Mouse (Mus musculus): ENCODE measurements at regions not wholly inside any gene's neighbourhood (a gene's known extent, or its start where the extent isn't known, plus 50 kb on each side); places are given as distances from the start of the nearest gene placed in this dataset.

DNA sequence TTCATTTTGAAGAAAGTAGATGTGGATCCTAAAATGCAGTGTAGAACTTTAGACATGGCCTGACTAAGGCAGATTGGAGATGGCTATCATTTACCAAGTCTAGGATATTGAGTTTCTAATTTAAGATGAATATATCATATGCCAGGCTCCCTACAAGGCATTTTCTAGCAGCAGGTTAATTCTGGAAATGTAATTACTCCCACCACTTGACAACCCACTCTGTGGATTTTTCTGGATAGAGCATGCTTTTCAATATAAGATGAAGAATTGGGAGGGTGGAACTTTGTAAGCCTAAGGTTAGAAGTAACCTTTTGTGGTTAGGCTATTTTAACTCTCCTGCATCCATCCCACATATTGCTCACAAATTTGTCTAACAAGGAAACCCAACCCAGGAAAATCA, 178.4 kb upstream of the Pappa start:
- Histone ChIP-seq H3K9ac (replicated peaks; ENCODE audit: low read depth, low read length) (no peak overlapping the region), H3K27ac (ENCODE audit: low read depth) (no peak overlapping the region), H3K9me3 (replicated peaks; ENCODE audit: control insufficient read depth, low read length) (no peaks in the 10 kb centered on the region), H3K27me3 (ENCODE audit: control insufficient read depth, insufficient read depth, low read length) (no peaks in the 10 kb centered on the region), H3K4me1 (ENCODE audit: control insufficient read depth, insufficient read depth) (no peaks in the 10 kb centered on the region), H3K4me3 (ENCODE audit: low read depth, low read length) (no peak overlapping the region), H3K4me2 (ENCODE audit: low read depth, low read length) (no peak overlapping the region), H3K36me3 (replicated peaks; ENCODE audit: control insufficient read depth, insufficient read depth, low read length) (no peaks in the 10 kb centered on the region)
- no peak for DNase-seq (ENCODE audit: low spot score)
- TF ChIP-seq EP300 (IDR thresholded peaks at IDR 0.05; ENCODE audit: low read depth) = no peak
- TF ChIP-seq CTCF (IDR thresholded peaks at IDR 0.05; ENCODE audit: low read depth) = no peak
- ATAC-seq (ENCODE audit: insufficient read depth, low read depth) = no peak

DNA sequence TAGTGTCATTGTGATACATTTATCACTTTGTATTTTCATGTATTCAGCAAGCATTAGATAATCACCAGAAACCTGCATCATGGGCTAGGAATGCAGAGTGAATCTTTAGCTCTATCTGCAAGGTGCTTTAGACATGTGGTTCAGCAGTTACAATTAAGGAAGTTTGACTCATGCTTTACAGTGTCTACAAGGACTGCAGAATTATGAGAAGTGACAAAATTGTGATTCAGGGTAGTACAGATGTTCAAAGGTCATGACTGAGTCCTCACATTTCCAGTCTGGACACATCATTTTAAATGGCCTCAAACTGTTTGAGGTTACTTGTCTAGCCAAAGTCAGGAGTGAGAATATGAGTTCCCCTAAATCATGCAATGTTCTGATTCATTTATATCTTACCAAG, 171.3 kb upstream of the Pappa start:
- no peak overlapping the region for H3K9ac ChIP-seq (replicated peaks; ENCODE audit: low read depth, low read length)
- no peak overlapping the region for H3K4me3 ChIP-seq (ENCODE audit: low read depth, low read length)
- H3K4me1 ChIP-seq (ENCODE audit: control insufficient read depth, insufficient read depth) = no peaks in the 10 kb centered on the region
- no peaks in the 10 kb centered on the region for H3K27me3 ChIP-seq (ENCODE audit: control insufficient read depth, insufficient read depth, low read length)
- no peak overlapping the region for H3K4me2 ChIP-seq (ENCODE audit: low read depth, low read length)
- H3K27ac ChIP-seq (ENCODE audit: low read depth) = no peak overlapping the region
- H3K36me3 ChIP-seq (replicated peaks; ENCODE audit: control insufficient read depth, insufficient read depth, low read length) = no peaks in the 10 kb centered on the region
- DNase-seq (ENCODE audit: low spot score) (no peak), ATAC-seq (ENCODE audit: insufficient read depth, low read depth) (no peak)
- H3K9me3 ChIP-seq (replicated peaks; ENCODE audit: control insufficient read depth, low read length) = no peaks in the 10 kb centered on the region
- TF ChIP-seq CTCF (IDR thresholded peaks at IDR 0.05; ENCODE audit: low read depth) (no peak), EP300 (IDR thresholded peaks at IDR 0.05; ENCODE audit: low read depth) (no peak)

- no peak for TF ChIP-seq CTCF (IDR thresholded peaks at IDR 0.05; ENCODE audit: low read depth)
- no peak for TF ChIP-seq EP300 (IDR thresholded peaks at IDR 0.05; ENCODE audit: low read depth)
- no peak overlapping the region for H3K4me2 ChIP-seq (ENCODE audit: low read depth, low read length)
- no peaks in the 10 kb centered on the region for H3K27me3 ChIP-seq (ENCODE audit: control insufficient read depth, insufficient read depth, low read length)
- DNase-seq (ENCODE audit: low spot score) = no peak
- no peaks in the 10 kb centered on the region for H3K4me1 ChIP-seq (ENCODE audit: control insufficient read depth, insufficient read depth)
- no peaks in the 10 kb centered on the region for H3K36me3 ChIP-seq (replicated peaks; ENCODE audit: control insufficient read depth, insufficient read depth, low read length)
- no peak overlapping the region for H3K27ac ChIP-seq (ENCODE audit: low read depth)
- no peaks in the 10 kb centered on the region for H3K9me3 ChIP-seq (replicated peaks; ENCODE audit: control insufficient read depth, low read length)
- H3K9ac ChIP-seq (replicated peaks; ENCODE audit: low read depth, low read length) = no peak overlapping the region
- H3K4me3 ChIP-seq (ENCODE audit: low read depth, low read length) = no peak overlapping the region
- 60% methylated on average over 4 of the region's 4 CpGs for WGBS
- ATAC-seq (ENCODE audit: insufficient read depth, low read depth) = no peak
Measured at GRCm38 (mm10) chr4:64958843-64959242, 165.1 kb upstream of the Pappa start.

- 57% methylated on average over 4 of the region's 4 CpGs for WGBS
- DNase-seq (ENCODE audit: low spot score) = no peak
- H3K27me3 ChIP-seq (ENCODE audit: control insufficient read depth, insufficient read depth, low read length) = no peaks in the 10 kb centered on the region
- H3K36me3 ChIP-seq (replicated peaks; ENCODE audit: control insufficient read depth, insufficient read depth, low read length) = no peaks in the 10 kb centered on the region
- no peak for TF ChIP-seq EP300 (IDR thresholded peaks at IDR 0.05; ENCODE audit: low read depth)
- no peak for TF ChIP-seq CTCF (IDR thresholded peaks at IDR 0.05; ENCODE audit: low read depth)
- H3K9ac ChIP-seq (replicated peaks; ENCODE audit: low read depth, low read length) = no peak overlapping the region
- no peak overlapping the region for H3K27ac ChIP-seq (ENCODE audit: low read depth)
- H3K4me3 ChIP-seq (ENCODE audit: low read depth, low read length) = no peak overlapping the region
- H3K9me3 ChIP-seq (replicated peaks; ENCODE audit: control insufficient read depth, low read length) = no peaks in the 10 kb centered on the region
- H3K4me1 ChIP-seq (ENCODE audit: control insufficient read depth, insufficient read depth) = no peaks in the 10 kb centered on the region
- no peak for ATAC-seq (ENCODE audit: insufficient read depth, low read depth)
- H3K4me2 ChIP-seq (ENCODE audit: low read depth, low read length) = no peak overlapping the region
Measured at GRCm38 (mm10) chr4:64961796-64962195, 162.2 kb upstream of the Pappa start.
